Comparison of ENCODE assay signal across 8 mouse cellular contexts in genomic region chr5:139687646-139688045, GRCm38 (mm10). TPM values are rescaled to one million over a fixed set of nuclear protein-coding genes. Genes with fewer than 3 reads are reported as not detected.
DNase-seq lines count a peak whose midpoint lies in the region; ATAC-seq and TF ChIP-seq lines count a peak whose summit lies in the region.

No protein-coding gene starts in this region.

- no peak for DNase-seq in kidney, adult 9 months
- DNase-seq in T-cell, adult 2 months (ENCODE audit: low spot score) = peak; percentile 31
- peak; percentile 78 for DNase-seq in embryo, embryonic 11 days
- DNase-seq in liver, postnatal 0 days = peak; percentile 63
- peak; percentile 44 for DNase-seq in thymus, postnatal 25 days
- no peak for DNase-seq in Muller cell, postnatal 12 days (ENCODE audit: inconsistent ontology term)

- H3K27me3 ChIP-seq in kidney, embryonic 15.5 days = peaks cover 49% of the 10 kb centered on the region
- H3K27me3 ChIP-seq in E14TG2a.4 (ENCODE audit: insufficient read depth, low read length) = peaks cover 50% of the 10 kb centered on the region
- peaks cover 31% of the 10 kb centered on the region for H3K27me3 ChIP-seq in liver, postnatal 0 days (ENCODE audit: insufficient read depth, low read length)

- H3K4me3 ChIP-seq in kidney, embryonic 15.5 days (replicated peaks) = no peak overlapping the region
- peak overlapping the region; percentile 67; the same call in 1 of the 2 replicates for H3K4me3 ChIP-seq in E14TG2a.4 (replicated peaks; ENCODE audit: low read length)
- no peak overlapping the region for H3K4me3 ChIP-seq in liver, postnatal 0 days (ENCODE audit: low read depth, low read length)

- H3K4me2 ChIP-seq in kidney, embryonic 15.5 days = no peak overlapping the region
- no peak overlapping the region for H3K4me2 ChIP-seq in liver, postnatal 0 days (ENCODE audit: low read depth, low read length)

- peaks cover 26% of the 10 kb centered on the region for H3K4me1 ChIP-seq in kidney, embryonic 15.5 days
- peaks cover 27% of the 10 kb centered on the region for H3K4me1 ChIP-seq in E14TG2a.4 (replicated peaks; ENCODE audit: low read depth, low read length)
- no peaks in the 10 kb centered on the region for H3K4me1 ChIP-seq in liver, postnatal 0 days (ENCODE audit: insufficient read depth)

- 0 out of 2 replicates have a peak overlapping the region, but pooled peaks have one; percentile 14 for H3K27ac ChIP-seq in kidney, embryonic 15.5 days
- H3K27ac ChIP-seq in liver, postnatal 0 days (ENCODE audit: low read depth) = no peak overlapping the region

- peak; percentile 80 for TF ChIP-seq CTCF in E14TG2a.4 (conservative IDR thresholded peaks at IDR 0.05; ENCODE audit: low read length)
- TF ChIP-seq CTCF in liver, postnatal 0 days (IDR thresholded peaks at IDR 0.05; ENCODE audit: low read depth) = peak; percentile 74

- no peak overlapping the region for H3K9ac ChIP-seq in kidney, embryonic 15.5 days
- H3K9ac ChIP-seq in liver, postnatal 0 days (replicated peaks) = no peak overlapping the region

- ATAC-seq in kidney, embryonic 15.5 days (replicated peaks; ENCODE audit: low FRiP score) = no peak
- ATAC-seq in liver, postnatal 0 days = no peak

- no peak for TF ChIP-seq EP300 in liver, postnatal 0 days (IDR thresholded peaks at IDR 0.05; ENCODE audit: low read depth)

- WGBS in kidney, embryonic 15.5 days = 9% methylated on average over 13 of the region's 13 CpGs
- 5% methylated on average over 13 of the region's 13 CpGs for WGBS in liver, postnatal 0 days (ENCODE audit: insufficient replicate concordance)

- H3K36me3 ChIP-seq in kidney, embryonic 15.5 days = no peaks in the 10 kb centered on the region
- H3K36me3 ChIP-seq in E14TG2a.4 (ENCODE audit: insufficient read depth, low read length) = no peaks in the 10 kb centered on the region
- H3K36me3 ChIP-seq in liver, postnatal 0 days (replicated peaks; ENCODE audit: insufficient read depth, low read length) = no peaks in the 10 kb centered on the region

- H3K9me3 ChIP-seq in kidney, embryonic 15.5 days (replicated peaks) = no peaks in the 10 kb centered on the region
- no peaks in the 10 kb centered on the region for H3K9me3 ChIP-seq in E14TG2a.4 (ENCODE audit: low read length)
- H3K9me3 ChIP-seq in liver, postnatal 0 days (ENCODE audit: low read length) = no peaks in the 10 kb centered on the region

RNA-seq across cellular contexts. Expression of gene Micall2, which starts 48.5 kb away (rescaled TPM):
- polyA plus RNA-seq in kidney, embryonic 15.5 days (2015; fragmentation: Nextera tagmentation; extraction: Ambion mirVana) = 4.6 and 5.9 TPM in 2 replicates
- 4.9 and 5.8 TPM in 2 replicates for polyA plus RNA-seq in liver, postnatal 0 days (2015; fragmentation: Nextera tagmentation; extraction: Ambion mirVana)

Comparison
In these comparisons a context has a peak if more than half of its experiments do, and no peak if none do; other contexts are left out.
1. DNase-seq: peak in T-cell, adult 2 months (single experiment), embryo, embryonic 11 days (single experiment), liver, postnatal 0 days (single experiment) and thymus, postnatal 25 days (single experiment); none in kidney, adult 9 months (single experiment) and Muller cell, postnatal 12 days (single experiment).